Mouse (Mus musculus) heart, postnatal 0 days (tissue): ENCODE measurements at regions not wholly inside any gene's neighbourhood (a gene's known extent, or its start where the extent isn't known, plus 50 kb on each side); places are given as distances from the start of the nearest gene placed in this dataset.

Source experiments
- CTCF ChIP-seq: IDR thresholded peaks from 2 replicates; pipeline ENCODE4 v1.5.1; 2016; ENCODE audit warnings: antibody characterized with exemption, control low read depth, low read depth
- EP300 ChIP-seq: IDR thresholded peaks from 2 replicates; pipeline ENCODE4 v1.6.1; 2016; ENCODE audit warnings: antibody characterized with exemption, low read depth

- TF ChIP-seq EP300 (no peak), CTCF (no peak)
Observed at GRCm38 (mm10) chr15:51103948-51104347, 2780.8 kb upstream of the Gm7489 start.
